Mouse (Mus musculus) MEL (cell line): Measurements from ENCODE around the gene Slc13a4. TPM values are rescaled to one million over a fixed set of nuclear protein-coding genes. Genes with fewer than 3 reads are reported as not detected.
A peak's percentile ranks its signal among the peaks of the same experiment; 100 is the strongest.

ENCODE experiments used
- DNase-seq: peaks from one replicate; pipeline ENCODE4 v3.0.0; 2011; ENCODE audit warnings: low read depth, low spot score
- H3K27ac ChIP-seq: 2 replicates; pipeline ENCODE4 v1.5.1; 2012; ENCODE audit warnings: low read depth, mild to moderate bottlenecking, control low read depth, low read length, moderate library complexity; ENCODE audit not compliant: control insufficient read depth
- H3K27me3 ChIP-seq, 2 experiments: fragments of 150-350 bp in 1 of 2; sonication (generic) in 1 of 2; 2 replicates each; pipeline ENCODE4 v1.6.1; 2012; ENCODE audit warnings: low read length in 2 of 2, mild to moderate bottlenecking in 2 of 2, improper control_type of control experiment in 1 of 2, moderate library complexity in 1 of 2; ENCODE audit not compliant: insufficient read depth in 2 of 2, control insufficient read depth in 1 of 2
- H3K36me3 ChIP-seq, 2 experiments: 2 replicates each; pipeline ENCODE4 v1.6.1; 2012 to 2014; ENCODE audit warnings: low read length in 2 of 2, improper control_type of control experiment in 1 of 2, inconsistent platforms in 1 of 2, mild to moderate bottlenecking in 1 of 2; ENCODE audit not compliant: insufficient read depth in 2 of 2, control insufficient read depth in 1 of 2
- H3K4me1 ChIP-seq, 2 experiments: fragments of 150-350 bp in 1 of 2; sonication (generic) in 1 of 2; 2 replicates each; pipeline ENCODE4 v1.6.1; 2012; ENCODE audit warnings: low read length in 2 of 2, improper control_type of control experiment in 1 of 2, mild to moderate bottlenecking in 1 of 2; ENCODE audit not compliant: insufficient read depth in 2 of 2, control insufficient read depth in 1 of 2
- H3K4me3 ChIP-seq, 2 experiments: fragments of 150-350 bp in 1 of 2; sonication (generic) in 1 of 2; 2 replicates each; pipeline ENCODE4 v1.5.1; 2012; ENCODE audit warnings: low read depth in 2 of 2, low read length in 2 of 2, mild to moderate bottlenecking in 2 of 2, moderate library complexity in 2 of 2, control low read depth in 1 of 2, improper control_type of control experiment in 1 of 2; ENCODE audit not compliant: control insufficient read depth in 1 of 2, insufficient read depth in 1 of 2
- H3K79me2 ChIP-seq: 2 replicates; pipeline ENCODE4 v1.6.1; 2012; ENCODE audit warnings: mild to moderate bottlenecking, low read length, moderate library complexity; ENCODE audit not compliant: control insufficient read depth, poor library complexity, insufficient read depth
- H3K9ac ChIP-seq: 2 replicates; pipeline ENCODE4 v1.6.1; 2012; ENCODE audit warnings: low read depth, mild to moderate bottlenecking, control low read depth, low read length, moderate library complexity; ENCODE audit not compliant: control insufficient read depth, poor library complexity, severe bottlenecking
- H3K9me3 ChIP-seq: fragments of 150-350 bp; sonication (generic); replicated peaks from 2 replicates; pipeline ENCODE4 v1.6.1; 2012; ENCODE audit warnings: mild to moderate bottlenecking, low read length, improper control_type of control experiment, moderate library complexity; ENCODE audit not compliant: insufficient read depth
- BHLHE40 ChIP-seq: IDR thresholded peaks from 2 replicates; pipeline ENCODE4 v1.6.1; 2012; ENCODE audit warnings: low read depth, mild to moderate bottlenecking, inconsistent platforms, low read length, improper control_type of control experiment, borderline replicate concordance
- CHD1 ChIP-seq: IDR thresholded peaks from 2 replicates; pipeline ENCODE4 v1.6.1; 2012; ENCODE audit warnings: low read depth, mild to moderate bottlenecking, inconsistent platforms, low read length, improper control_type of control experiment
- CTCF ChIP-seq, 3 experiments: IDR thresholded peaks in 2 of 3; conservative IDR thresholded peaks in 1 of 3; 2 replicates each; pipeline ENCODE4 v1.5.1; 2011 to 2012; ENCODE audit warnings: low read length in 3 of 3, low read depth in 2 of 3, mild to moderate bottlenecking in 2 of 3, improper control_type of control experiment in 1 of 3, inconsistent platforms in 1 of 3, mixed read lengths in 1 of 3, moderate library complexity in 1 of 3; ENCODE audit not compliant: control insufficient read depth in 1 of 3, insufficient read depth in 1 of 3, poor library complexity in 1 of 3, severe bottlenecking in 1 of 3
- EP300 ChIP-seq, 2 experiments: IDR thresholded peaks; 2 replicates each; pipeline ENCODE4 v1.6.1; 2011; ENCODE audit warnings: improper control_type of control experiment in 2 of 2, low read length in 2 of 2, low read depth in 1 of 2, mild to moderate bottlenecking in 1 of 2
- ETS1 ChIP-seq: IDR thresholded peaks from 2 replicates; pipeline ENCODE4 v1.6.1; 2012; ENCODE audit warnings: low read depth, mild to moderate bottlenecking, inconsistent platforms, low read length, improper control_type of control experiment, moderate library complexity
- GATA1 ChIP-seq: IDR thresholded peaks from 2 replicates; pipeline ENCODE4 v1.6.1; 2011; ENCODE audit warnings: low read depth, low read length, improper control_type of control experiment
- KAT2A ChIP-seq: conservative IDR thresholded peaks from 2 replicates; pipeline ENCODE4 v1.6.1; 2012; ENCODE audit warnings: low read depth, low read length, improper control_type of control experiment, inconsistent platforms
- MAZ ChIP-seq: IDR thresholded peaks from 2 replicates; pipeline ENCODE4 v1.6.1; 2012; ENCODE audit warnings: low read depth, mild to moderate bottlenecking, inconsistent platforms, low read length, improper control_type of control experiment
- MEF2A ChIP-seq: IDR thresholded peaks from 2 replicates; pipeline ENCODE4 v1.6.1; 2014; ENCODE audit warnings: low read depth, mild to moderate bottlenecking, inconsistent platforms, low read length, improper control_type of control experiment; ENCODE audit not compliant: poor library complexity, insufficient replicate concordance, severe bottlenecking; ENCODE audit errors: extremely low read depth
- MXI1 ChIP-seq: IDR thresholded peaks from 2 replicates; pipeline ENCODE4 v1.6.1; 2011; ENCODE audit warnings: mild to moderate bottlenecking, low read depth, low read length, improper control_type of control experiment
- MYB ChIP-seq: IDR thresholded peaks from 2 replicates; pipeline ENCODE4 v1.6.1; 2011; ENCODE audit warnings: mild to moderate bottlenecking, low read depth, low read length, improper control_type of control experiment
- MYC ChIP-seq: IDR thresholded peaks from 2 replicates; pipeline ENCODE4 v1.6.1; 2011; ENCODE audit warnings: low read depth, mild to moderate bottlenecking, low read length, improper control_type of control experiment, moderate library complexity
- NELFE ChIP-seq: IDR thresholded peaks from 2 replicates; pipeline ENCODE4 v1.6.1; 2011; ENCODE audit warnings: low read depth, low read length, improper control_type of control experiment
- NRF1 ChIP-seq: IDR thresholded peaks from 2 replicates; pipeline ENCODE4 v1.6.1; 2014; ENCODE audit warnings: low read depth, mild to moderate bottlenecking, inconsistent platforms, low read length, improper control_type of control experiment, moderate library complexity; ENCODE audit not compliant: poor library complexity, insufficient read depth, severe bottlenecking
- POLR2A ChIP-seq, 2 experiments: IDR thresholded peaks; 2 replicates each; pipeline ENCODE4 v1.6.1; 2011 to 2012; ENCODE audit warnings: low read length in 2 of 2, mild to moderate bottlenecking in 2 of 2, control low read depth in 1 of 2, improper control_type of control experiment in 1 of 2, low read depth in 1 of 2, moderate library complexity in 1 of 2; ENCODE audit not compliant: control insufficient read depth in 1 of 2, insufficient read depth in 1 of 2, poor library complexity in 1 of 2
- POLR2AphosphoS2 ChIP-seq: IDR thresholded peaks from 2 replicates; pipeline ENCODE4 v1.6.1; 2011; ENCODE audit warnings: low read length, improper control_type of control experiment
- POLR2AphosphoS5 ChIP-seq: IDR thresholded peaks from 2 replicates; pipeline ENCODE4 v1.6.1; 2012; ENCODE audit warnings: low read depth, borderline replicate concordance, mild to moderate bottlenecking, inconsistent platforms, low read length, moderate library complexity, mixed read lengths
- RAD21 ChIP-seq: IDR thresholded peaks from 2 replicates; pipeline ENCODE4 v1.6.1; 2011; ENCODE audit warnings: mild to moderate bottlenecking, low read depth, low read length, improper control_type of control experiment
- RCOR1 ChIP-seq: IDR thresholded peaks from 2 replicates; pipeline ENCODE4 v1.6.1; 2012; ENCODE audit warnings: low read depth, mild to moderate bottlenecking, inconsistent platforms, low read length, improper control_type of control experiment
- SIN3A ChIP-seq: IDR thresholded peaks from 2 replicates; pipeline ENCODE4 v1.6.1; 2012; ENCODE audit warnings: low read length, improper control_type of control experiment, inconsistent platforms
- SMC3 ChIP-seq: IDR thresholded peaks from 2 replicates; pipeline ENCODE4 v1.6.1; 2011; ENCODE audit warnings: low read depth, low read length, improper control_type of control experiment
- TAL1 ChIP-seq: IDR thresholded peaks from 2 replicates; pipeline ENCODE4 v1.6.1; 2012; ENCODE audit warnings: mild to moderate bottlenecking, inconsistent platforms, low read length, moderate library complexity, mixed read lengths
- TCF12 ChIP-seq: IDR thresholded peaks from 2 replicates; pipeline ENCODE4 v1.6.1; 2014; ENCODE audit warnings: low read depth, mild to moderate bottlenecking, inconsistent platforms, low read length, improper control_type of control experiment, moderate library complexity
- ZC3H11A ChIP-seq: IDR thresholded peaks from 2 replicates; pipeline ENCODE4 v1.6.1; 2012; ENCODE audit warnings: low read depth, mild to moderate bottlenecking, inconsistent platforms, low read length, improper control_type of control experiment
- ZKSCAN1 ChIP-seq: IDR thresholded peaks from 2 replicates; pipeline ENCODE4 v1.6.1; 2012; ENCODE audit warnings: low read depth, mild to moderate bottlenecking, inconsistent platforms, low read length, improper control_type of control experiment, moderate library complexity
- ZMIZ1 ChIP-seq: IDR thresholded peaks from 2 replicates; pipeline ENCODE4 v1.6.1; 2012; ENCODE audit warnings: low read depth, mild to moderate bottlenecking, inconsistent platforms, low read length, improper control_type of control experiment, moderate library complexity
- polyA plus RNA-seq, 2 experiments: library from polyadenylated mRNA; stranded (reverse) in 1 of 2; unstranded in 1 of 2; fragments of >175 nt in 1 of 2; fragments of >200 nt in 1 of 2; gene quantifications; 2 replicates each; pipeline versions ENCODE4 v1.2.1 to v1.2.4; 2012; ENCODE audit warnings: low replicate concordance in 2 of 2, low read depth in 1 of 2; ENCODE audit not compliant: insufficient read length in 2 of 2, insufficient read depth in 1 of 2, missing spikeins in 1 of 2
- total RNA-seq: library from RNA; depleted of rRNA; stranded (reverse); fragments of 300-350 nt; gene quantifications from 2 replicates; pipeline ENCODE4 v1.2.3, GENCODE M21; 2012

Gene Slc13a4
- total and polyA plus RNA-seq, 3 experiments = 0.14 TPM; not detected in 2

- Histone ChIP-seq H3K36me3 (peaks cover 0 to 40% of the 10 kb centered on the region in 2 experiments; a peak in 2 of 4 replicates), H3K9me3 (no peaks in the 10 kb centered on the region), H3K4me3 (peak overlapping the region; percentile 87 to 93)
- TF ChIP-seq GATA1 (peak; percentile 52), TCF12 (peak; percentile 68; the same call in 1 of the 2 replicates), RAD21 (no peak), EP300 (IDR thresholded peaks at IDR 0.05; ENCODE audit: low read depth in 1 of 2, low read length in 2 of 2) (peak; percentile 62), MEF2A (no peak), NELFE (no peak), POLR2AphosphoS5 (no peak), RCOR1 (no peak), CHD1 (no peak), BHLHE40 (no peak), KAT2A (no peak), SMC3 (no peak), POLR2A (IDR thresholded peaks at IDR 0.05; ENCODE audit: control insufficient read depth in 1 of 2, insufficient read depth in 1 of 2, low read depth in 1 of 2, low read length in 2 of 2, poor library complexity in 1 of 2) (no peak), CTCF (IDR thresholded peaks at IDR 0.05 in 2 of 3, conservative IDR thresholded peaks at IDR 0.05 in 1 of 3; ENCODE audit: control insufficient read depth in 1 of 3, insufficient read depth in 1 of 3, low read depth in 2 of 3, low read length in 3 of 3, poor library complexity in 1 of 3, severe bottlenecking in 1 of 3) (no peak), SIN3A (peak; percentile 48), MYC (no peak), ZC3H11A (no peak), ZKSCAN1 (no peak), ZMIZ1 (no peak), MXI1 (peak; percentile 48; the same call in 1 of the 2 replicates), MAZ (no peak), POLR2AphosphoS2 (no peak), ETS1 (peak; percentile 59), MYB (no peak), NRF1 (no peak), TAL1 (peak; percentile 94)
- TF ChIP-seq, all 39 proteins: peak for 7
- peak overlapping the region; percentile 76 for H3K27ac ChIP-seq
- H3K27me3 ChIP-seq = no peaks in the 10 kb centered on the region
- H3K79me2 ChIP-seq = peaks cover 19% of the 10 kb centered on the region
- peaks cover 31 to 38% of the 10 kb centered on the region in 2 experiments for H3K4me1 ChIP-seq
- DNase-seq = peak; percentile 77
- H3K9ac ChIP-seq = peak overlapping the region; percentile 95
Observed at GRCm38 (mm10) chr6:35254136-35254904, 53.6 kb downstream of the Slc13a4 start.
